Mouse (Mus musculus) thymus, postnatal 25 days (tissue): Measurements from ENCODE around the gene Scamp1.
A peak's percentile ranks its signal among the peaks of the same experiment; 100 is the strongest.
"Not testable (repeated sequence)": the region's sequence is repeated elsewhere in the genome, so short reads cannot be mapped to it uniquely, and the experiment has no call there.

Source experiments
- DNase-seq: peaks from one replicate; pipeline ENCODE4 v3.0.0; 2022

Scamp1 gene

DNA sequence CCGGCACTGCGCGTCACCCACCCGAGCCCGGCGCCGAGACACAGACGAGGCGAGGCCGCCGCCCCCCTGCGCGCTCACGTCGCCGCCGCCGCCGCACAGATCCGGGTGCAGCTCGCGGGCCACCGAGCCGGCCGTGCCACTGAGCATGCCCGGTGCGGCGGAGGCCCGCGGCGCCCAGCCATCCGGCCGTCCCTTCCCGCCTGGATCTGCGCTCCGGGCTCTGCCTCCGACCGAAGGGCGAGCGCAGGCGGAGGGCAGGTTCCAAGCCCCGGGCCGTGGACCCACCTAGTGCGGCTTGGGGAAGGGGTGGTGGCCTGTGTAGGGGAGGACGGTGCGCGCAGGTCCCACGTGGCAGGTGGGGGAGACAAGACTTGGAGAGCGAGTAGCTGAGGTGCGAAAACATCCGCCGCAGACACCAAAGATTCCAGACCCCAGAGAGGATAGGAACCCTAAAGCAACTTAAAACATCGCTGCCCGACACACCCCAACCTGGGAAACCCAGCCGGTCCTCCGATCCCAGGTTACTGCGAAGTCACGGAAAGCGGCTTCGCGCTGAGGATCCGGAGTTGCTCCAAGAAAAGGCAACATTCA, at the start of gene Scamp1:
Scamp1 (minus strand) TSS at position 577 of the 591 bp plus-strand sequence.
- peak; percentile 87 for DNase-seq

GRCm38 (mm10) chr13:94330392-94330979, 44.8 kb upstream of the Scamp1 start:
- DNase-seq, result no peak

GRCm38 (mm10) chr13:94329005-94329404, 43.3 kb upstream of the Scamp1 start:
- DNase-seq, result not testable (repeated sequence)

DNA sequence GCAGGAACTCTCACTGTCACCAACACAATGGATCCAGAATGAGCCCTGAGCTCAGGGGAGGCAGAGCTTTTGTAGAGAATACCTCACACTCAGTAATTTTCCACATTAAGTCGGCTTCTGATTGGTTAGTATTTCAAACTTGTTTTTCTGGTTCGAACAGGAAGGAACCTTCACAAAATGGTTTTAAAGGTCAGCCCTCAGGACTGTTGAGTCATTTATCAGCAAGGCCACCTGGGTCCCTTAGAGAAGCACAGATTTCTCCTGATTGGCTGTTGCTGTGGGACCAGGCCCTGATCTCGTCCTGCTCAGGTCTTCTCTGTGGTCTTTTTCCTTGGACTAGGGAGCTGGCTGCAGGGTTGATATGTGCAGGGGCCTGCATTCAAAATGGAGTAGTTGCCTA, 42.4 kb upstream of the Scamp1 start:
- DNase-seq, result no peak

- DNase-seq, result no peak
These were observed 36.8 kb upstream of the Scamp1 start for GRCm38 (mm10) chr13:94322475-94322874.

GRCm38 (mm10) chr13:94321094-94321792, 35.6 kb upstream of the Scamp1 start:
- no peak for DNase-seq

DNA sequence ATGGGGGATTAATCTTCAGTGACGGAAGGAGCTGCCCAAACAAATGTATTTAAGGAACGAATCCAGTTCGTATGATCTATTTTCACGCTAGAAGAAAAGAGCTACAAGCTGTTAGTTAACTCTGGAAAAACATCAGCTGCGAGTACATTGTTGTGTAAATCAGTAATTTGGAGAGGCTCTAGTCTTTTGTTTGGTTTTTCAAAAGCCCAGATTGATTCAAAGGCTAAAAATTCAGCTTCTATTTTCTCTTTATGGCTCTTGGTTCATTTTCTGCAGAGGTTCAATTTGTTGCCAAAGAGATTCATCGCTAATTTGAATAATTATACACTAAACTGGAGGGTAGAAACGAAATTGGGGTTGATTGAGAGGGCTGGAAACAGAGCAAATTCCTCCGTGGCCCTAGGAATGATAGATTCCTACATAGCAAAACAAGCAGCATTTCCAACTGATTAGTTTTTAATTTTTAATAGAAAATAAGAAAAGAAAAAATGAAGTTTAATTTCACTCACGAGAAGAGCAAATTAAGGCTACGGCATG, 31.4 kb upstream of the Scamp1 start:
- DNase-seq, result no peak

GRCm38 (mm10) chr13:94312812-94313211, 27.2 kb upstream of the Scamp1 start:
- DNase-seq, result not testable (repeated sequence)

GRCm38 (mm10) chr13:94308279-94308678, 22.6 kb upstream of the Scamp1 start:
- DNase-seq, result no peak

- DNase-seq, result no peak
These were observed 21.9 kb upstream of the Scamp1 start for GRCm38 (mm10) chr13:94307531-94307930.

DNA sequence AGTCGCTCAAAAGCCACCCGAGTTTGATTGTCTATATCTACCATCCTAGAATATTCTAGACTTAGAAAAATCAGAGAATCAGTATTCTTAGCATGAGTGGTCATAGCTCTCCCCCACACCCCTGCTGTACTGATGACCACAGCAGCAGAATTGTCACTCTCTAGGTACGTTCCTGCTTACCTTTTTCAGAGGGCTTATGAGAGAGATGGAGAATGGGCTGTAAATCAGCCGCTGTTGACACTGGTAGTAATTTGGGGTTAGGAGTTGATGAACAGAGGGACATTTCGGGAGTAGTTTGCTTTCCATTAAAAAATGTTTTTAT, 21.3 kb upstream of the Scamp1 start:
- DNase-seq, result no peak

DNA sequence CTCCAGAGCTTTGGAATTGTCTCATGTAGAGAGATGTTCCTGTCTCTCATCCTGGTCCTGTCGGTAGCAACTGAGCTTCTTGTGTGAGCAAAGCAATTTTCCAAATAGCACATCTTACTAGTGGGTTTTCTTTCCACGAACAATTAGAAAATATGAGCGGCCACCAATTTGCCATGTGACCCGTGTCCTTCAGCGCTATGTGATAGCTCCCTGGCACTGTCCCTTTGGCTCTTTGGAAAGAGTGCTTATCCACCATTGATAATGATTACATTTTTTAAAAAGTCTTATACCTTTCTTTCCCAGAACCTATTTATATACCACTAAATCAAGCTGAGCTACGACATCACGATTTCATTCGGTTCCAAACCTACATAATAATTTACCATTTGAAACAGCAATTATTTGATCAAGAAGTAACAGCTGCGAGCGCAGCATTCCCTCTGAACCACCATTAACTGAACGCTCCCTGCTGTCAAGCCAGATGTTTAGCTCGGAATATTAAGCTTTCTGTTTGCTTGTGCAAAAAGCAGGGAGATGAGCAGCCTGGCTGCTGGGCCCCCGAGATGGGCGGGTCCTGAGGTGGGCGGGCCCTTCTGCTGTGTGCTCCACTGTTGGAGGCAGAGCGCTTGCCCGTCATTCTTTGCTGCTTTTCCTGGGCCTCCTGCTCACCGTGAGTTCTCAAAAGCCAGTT, 20.8 kb upstream of the Scamp1 start:
- DNase-seq, result peak; percentile 39

GRCm38 (mm10) chr13:94300946-94301538, 15.4 kb upstream of the Scamp1 start:
- no peak for DNase-seq

- no peak for DNase-seq
These were observed 14.6 kb upstream of the Scamp1 start for GRCm38 (mm10) chr13:94300232-94300631.

GRCm38 (mm10) chr13:94298401-94298800, 12.7 kb upstream of the Scamp1 start:
- DNase-seq, result no peak

- DNase-seq, result no peak
These were observed 10.7 kb upstream of the Scamp1 start for GRCm38 (mm10) chr13:94296371-94296770.

DNA sequence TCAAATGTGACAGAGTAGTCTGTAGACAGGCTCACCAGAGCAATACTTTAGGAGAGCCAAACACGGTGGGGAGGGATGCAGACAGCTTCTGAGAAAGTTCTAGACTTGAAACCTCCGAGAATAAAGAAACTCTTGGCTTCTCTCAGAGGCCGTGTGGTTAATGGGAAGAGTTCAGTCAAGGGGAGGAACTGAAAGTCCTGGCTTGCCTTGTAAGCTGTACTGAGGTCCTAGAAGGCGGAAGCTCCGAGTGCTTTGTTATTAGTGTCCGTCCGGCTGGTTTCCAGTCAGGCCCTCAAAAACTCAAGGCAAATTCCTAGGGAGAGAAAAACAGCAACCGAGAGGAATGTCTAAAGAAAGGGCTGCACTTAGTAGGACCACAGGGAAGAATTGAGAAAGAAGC, 10.3 kb upstream of the Scamp1 start:
- DNase-seq, result no peak

DNA sequence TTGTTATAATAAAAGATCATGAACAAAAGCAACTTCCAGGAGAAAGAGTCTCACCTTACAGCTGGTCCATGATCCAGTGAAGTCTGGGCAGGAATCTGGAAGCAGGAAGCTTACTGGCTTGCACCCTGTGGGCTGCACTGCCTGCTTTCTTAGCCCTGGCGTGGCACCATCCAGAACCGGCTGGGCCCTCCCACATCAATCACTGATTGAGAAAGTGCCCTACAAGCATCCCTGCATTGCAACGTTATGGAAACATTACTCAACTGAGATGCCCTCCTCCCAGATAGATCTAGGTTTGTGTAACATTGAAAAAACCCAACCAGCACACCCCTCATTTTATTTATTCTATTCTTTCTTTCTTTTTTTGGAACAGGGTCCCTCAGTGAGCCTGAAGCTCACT, 9.2 kb upstream of the Scamp1 start:
- DNase-seq, result no peak

GRCm38 (mm10) chr13:94293911-94294310, 8.3 kb upstream of the Scamp1 start:
- no peak for DNase-seq

DNA sequence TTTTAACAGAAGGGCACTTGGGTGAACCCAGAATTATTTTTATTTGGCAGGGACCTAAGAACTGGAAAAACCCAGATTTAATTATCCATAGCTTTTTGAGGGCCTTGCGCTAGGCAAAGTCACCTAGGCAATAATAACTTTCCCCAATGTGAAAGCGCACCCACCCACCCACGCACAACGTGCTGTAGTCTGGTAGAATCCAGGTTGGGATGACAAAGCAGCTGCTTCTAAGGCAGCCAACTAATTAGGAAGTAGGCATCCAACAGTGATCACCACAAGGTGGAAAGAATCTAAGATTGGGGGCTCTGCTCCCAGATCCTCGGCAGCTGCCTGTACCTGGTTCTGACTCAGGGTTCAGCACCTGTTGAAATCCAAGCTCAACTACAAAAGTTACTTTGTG, 538 bp upstream of the Scamp1 start:
- DNase-seq, result no peak

DNA sequence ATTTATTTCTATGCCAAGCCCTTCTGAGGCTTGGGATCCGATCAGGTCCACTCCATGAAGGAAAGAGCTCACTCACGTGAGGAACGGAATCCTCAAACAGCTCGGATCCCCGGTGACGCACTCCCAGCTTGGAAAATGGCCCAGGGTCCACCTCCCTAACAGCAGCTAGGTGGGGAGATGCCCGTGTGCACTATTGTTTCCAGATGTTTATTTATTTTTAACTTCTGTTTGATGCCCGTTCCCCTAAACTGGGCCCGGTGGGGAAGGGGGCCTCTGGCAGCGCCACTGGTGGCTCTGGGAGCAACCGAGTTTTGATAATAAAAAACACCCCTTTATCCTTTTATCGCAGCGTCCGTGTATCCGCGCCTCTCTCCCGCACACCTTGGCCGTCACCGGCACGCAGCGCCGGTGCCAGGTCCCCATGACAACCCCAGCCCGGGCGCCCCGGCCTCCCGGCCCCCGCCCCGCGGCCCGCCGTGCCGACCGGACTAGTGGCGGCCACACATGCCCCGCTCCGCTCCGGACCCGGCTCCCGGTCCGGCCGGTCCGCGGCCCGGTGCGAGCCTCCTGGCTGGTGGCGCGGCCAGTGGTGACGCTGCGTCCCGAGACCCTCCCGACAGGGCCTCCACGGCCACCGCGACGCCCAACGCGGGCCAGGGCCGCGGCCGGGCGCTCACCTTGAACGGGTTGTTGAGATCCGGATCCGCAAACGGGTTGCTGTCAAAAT, 951 bp downstream of the Scamp1 start:
- DNase-seq, result no peak

- no peak for DNase-seq
These were observed 6.2 kb downstream of the Scamp1 start for GRCm38 (mm10) chr13:94279420-94279819.

DNA sequence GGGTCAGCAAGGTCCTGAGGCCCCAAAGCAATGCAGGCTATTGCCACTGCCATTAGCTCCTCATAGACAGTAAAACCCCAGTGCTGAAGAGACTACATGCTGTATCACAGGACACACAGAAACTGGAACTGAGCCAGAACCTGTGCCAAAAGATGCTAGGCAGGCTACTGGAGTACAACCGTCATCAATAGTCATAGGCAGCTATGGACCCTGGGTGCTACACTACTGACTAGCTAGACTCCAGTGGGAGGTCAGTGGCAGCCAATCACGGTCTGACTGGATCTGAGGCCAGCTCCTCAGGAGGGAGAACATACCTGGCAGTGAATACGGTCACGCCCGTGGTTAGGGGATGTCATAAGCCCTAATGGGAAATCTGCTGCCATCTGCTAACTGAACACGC, 14.4 kb downstream of the Scamp1 start:
- no peak for DNase-seq
